Mouse (Mus musculus) ES-E14 (cell line): Measurements from ENCODE around the gene Kiss1r.

Experiments
- CHD2 ChIP-seq: IDR thresholded peaks from 2 replicates; pipeline ENCODE4 v1.6.1; 2014; ENCODE audit warnings: mild to moderate bottlenecking, low read depth, low read length, inconsistent platforms
- MAFK ChIP-seq: IDR thresholded peaks from 2 replicates; pipeline ENCODE4 v1.6.1; 2014; ENCODE audit warnings: mild to moderate bottlenecking, low read depth, low read length, inconsistent platforms; ENCODE audit not compliant: insufficient read depth
- ZNF384 ChIP-seq: IDR thresholded peaks from 2 replicates; pipeline ENCODE4 v1.6.1; 2012; ENCODE audit warnings: low read depth, low read length, inconsistent platforms

- TF ChIP-seq CHD2, result no peak
- TF ChIP-seq ZNF384, result no peak
- TF ChIP-seq MAFK, result no peak
Observed at GRCm38 (mm10) chr10:79874290-79874862, 42.4 kb upstream of the Kiss1r start, which contains the start of the genes Prtn3 and Plppr3.
